Mouse (Mus musculus): ENCODE data around the gene Zfp36l1. TPM values are rescaled to one million over a fixed set of nuclear protein-coding genes. Genes with fewer than 3 reads are reported as not detected.

The Zfp36l1 gene
- polyA plus RNA-seq, 1 experiment, result 33.6 TPM

GRCm38 (mm10) chr12:80082730-80083129, 30.1 kb downstream of the Zfp36l1 start:
- WGBS, result 41% methylated on average over 4 of the region's 4 CpGs
- no peak overlapping the region for H3K4me3 ChIP-seq (replicated peaks; ENCODE audit: control insufficient read depth, low read depth, low read length)
- TF ChIP-seq CTCF (IDR thresholded peaks at IDR 0.05; ENCODE audit: control insufficient read depth, insufficient read depth, low read length), result peak; percentile 51; the same call in 1 of the 2 replicates
- TF ChIP-seq POLR2A (IDR thresholded peaks at IDR 0.05; ENCODE audit: borderline replicate concordance, control insufficient read depth, low read depth, low read length), result no peak
- H3K4me1 ChIP-seq (ENCODE audit: control insufficient read depth, insufficient read depth, low read length), result peaks cover 5% of the 10 kb centered on the region
- peak overlapping the region; percentile 27; the same call in 1 of the 2 replicates for H3K27ac ChIP-seq (ENCODE audit: control insufficient read depth, insufficient read depth, low read depth, low read length, poor library complexity)

- 86% methylated on average over 2 of the region's 2 CpGs for WGBS
- TF ChIP-seq POLR2A (IDR thresholded peaks at IDR 0.05; ENCODE audit: borderline replicate concordance, control insufficient read depth, low read depth, low read length) (no peak), CTCF (IDR thresholded peaks at IDR 0.05; ENCODE audit: control insufficient read depth, insufficient read depth, low read length) (no peak)
- no peak overlapping the region for H3K27ac ChIP-seq (ENCODE audit: control insufficient read depth, insufficient read depth, low read depth, low read length, poor library complexity)
- H3K4me1 ChIP-seq (ENCODE audit: control insufficient read depth, insufficient read depth, low read length), result peaks cover 5% of the 10 kb centered on the region
- H3K4me3 ChIP-seq (replicated peaks; ENCODE audit: control insufficient read depth, low read depth, low read length), result no peak overlapping the region
Observed at GRCm38 (mm10) chr12:80081440-80081839, 31.4 kb downstream of the Zfp36l1 start.

GRCm38 (mm10) chr12:80079937-80080336, 32.9 kb downstream of the Zfp36l1 start:
- TF ChIP-seq CTCF (IDR thresholded peaks at IDR 0.05; ENCODE audit: control insufficient read depth, insufficient read depth, low read length) (no peak), POLR2A (IDR thresholded peaks at IDR 0.05; ENCODE audit: borderline replicate concordance, control insufficient read depth, low read depth, low read length) (no peak)
- WGBS, result 89% methylated on average over 4 of the region's 4 CpGs
- Histone ChIP-seq H3K4me1 (ENCODE audit: control insufficient read depth, insufficient read depth, low read length) (peaks cover 5% of the 10 kb centered on the region), H3K4me3 (replicated peaks; ENCODE audit: control insufficient read depth, low read depth, low read length) (no peak overlapping the region), H3K27ac (ENCODE audit: control insufficient read depth, insufficient read depth, low read depth, low read length, poor library complexity) (no peak overlapping the region)

GRCm38 (mm10) chr12:80074331-80074730, 38.5 kb downstream of the Zfp36l1 start:
- Histone ChIP-seq H3K4me1 (ENCODE audit: control insufficient read depth, insufficient read depth, low read length) (no peaks in the 10 kb centered on the region; the same call in 1 of the 2 replicates), H3K4me3 (replicated peaks; ENCODE audit: control insufficient read depth, low read depth, low read length) (no peak overlapping the region), H3K27ac (ENCODE audit: control insufficient read depth, insufficient read depth, low read depth, low read length, poor library complexity) (no peak overlapping the region)
- 80% methylated on average over 2 of the region's 2 CpGs for WGBS
- TF ChIP-seq POLR2A (IDR thresholded peaks at IDR 0.05; ENCODE audit: borderline replicate concordance, control insufficient read depth, low read depth, low read length), result no peak

- TF ChIP-seq POLR2A (IDR thresholded peaks at IDR 0.05; ENCODE audit: borderline replicate concordance, control insufficient read depth, low read depth, low read length) (no peak), CTCF (IDR thresholded peaks at IDR 0.05; ENCODE audit: control insufficient read depth, insufficient read depth, low read length) (no peak)
- Histone ChIP-seq H3K4me1 (ENCODE audit: control insufficient read depth, insufficient read depth, low read length) (no peaks in the 10 kb centered on the region; the same call in 1 of the 2 replicates), H3K27ac (ENCODE audit: control insufficient read depth, insufficient read depth, low read depth, low read length, poor library complexity) (no peak overlapping the region), H3K4me3 (replicated peaks; ENCODE audit: control insufficient read depth, low read depth, low read length) (no peak overlapping the region)
- 63% methylated on average over 8 of the region's 8 CpGs for WGBS
Observed at GRCm38 (mm10) chr12:80070534-80071287, 42.1 kb downstream of the Zfp36l1 start.

GRCm38 (mm10) chr12:80069040-80069439, 43.8 kb downstream of the Zfp36l1 start:
- Histone ChIP-seq H3K27ac (ENCODE audit: control insufficient read depth, insufficient read depth, low read depth, low read length, poor library complexity) (no peak overlapping the region), H3K4me3 (replicated peaks; ENCODE audit: control insufficient read depth, low read depth, low read length) (no peak overlapping the region), H3K4me1 (ENCODE audit: control insufficient read depth, insufficient read depth, low read length) (peaks cover 8% of the 10 kb centered on the region)
- 25% methylated on average over 3 of the region's 3 CpGs for WGBS
- TF ChIP-seq CTCF (IDR thresholded peaks at IDR 0.05; ENCODE audit: control insufficient read depth, insufficient read depth, low read length) (no peak), POLR2A (IDR thresholded peaks at IDR 0.05; ENCODE audit: borderline replicate concordance, control insufficient read depth, low read depth, low read length) (no peak)

- Histone ChIP-seq H3K27ac (ENCODE audit: control insufficient read depth, insufficient read depth, low read depth, low read length, poor library complexity) (no peak overlapping the region), H3K4me1 (ENCODE audit: control insufficient read depth, insufficient read depth, low read length) (peaks cover 12% of the 10 kb centered on the region), H3K4me3 (replicated peaks; ENCODE audit: control insufficient read depth, low read depth, low read length) (no peak overlapping the region)
- WGBS, result 82% methylated on average over 7 of the region's 7 CpGs
- TF ChIP-seq CTCF (IDR thresholded peaks at IDR 0.05; ENCODE audit: control insufficient read depth, insufficient read depth, low read length), result no peak
- TF ChIP-seq POLR2A (IDR thresholded peaks at IDR 0.05; ENCODE audit: borderline replicate concordance, control insufficient read depth, low read depth, low read length), result no peak
Observed at GRCm38 (mm10) chr12:80068016-80068415, 44.8 kb downstream of the Zfp36l1 start.

- H3K4me3 ChIP-seq (replicated peaks; ENCODE audit: control insufficient read depth, low read depth, low read length), result no peak overlapping the region
- H3K27ac ChIP-seq (ENCODE audit: control insufficient read depth, insufficient read depth, low read depth, low read length, poor library complexity), result peak overlapping the region; percentile 46; the same call in 1 of the 2 replicates
- 29% methylated on average over 8 of the region's 8 CpGs for WGBS
- peaks cover 17% of the 10 kb centered on the region for H3K4me1 ChIP-seq (ENCODE audit: control insufficient read depth, insufficient read depth, low read length)
- TF ChIP-seq POLR2A (IDR thresholded peaks at IDR 0.05; ENCODE audit: borderline replicate concordance, control insufficient read depth, low read depth, low read length) (no peak), CTCF (IDR thresholded peaks at IDR 0.05; ENCODE audit: control insufficient read depth, insufficient read depth, low read length) (no peak)
Observed at GRCm38 (mm10) chr12:80065049-80065448, 47.8 kb downstream of the Zfp36l1 start.

Data from bone marrow, adult 2 months (tissue).